ENCODE assay signal across 19 mouse cellular contexts in the genomic region with DNA sequence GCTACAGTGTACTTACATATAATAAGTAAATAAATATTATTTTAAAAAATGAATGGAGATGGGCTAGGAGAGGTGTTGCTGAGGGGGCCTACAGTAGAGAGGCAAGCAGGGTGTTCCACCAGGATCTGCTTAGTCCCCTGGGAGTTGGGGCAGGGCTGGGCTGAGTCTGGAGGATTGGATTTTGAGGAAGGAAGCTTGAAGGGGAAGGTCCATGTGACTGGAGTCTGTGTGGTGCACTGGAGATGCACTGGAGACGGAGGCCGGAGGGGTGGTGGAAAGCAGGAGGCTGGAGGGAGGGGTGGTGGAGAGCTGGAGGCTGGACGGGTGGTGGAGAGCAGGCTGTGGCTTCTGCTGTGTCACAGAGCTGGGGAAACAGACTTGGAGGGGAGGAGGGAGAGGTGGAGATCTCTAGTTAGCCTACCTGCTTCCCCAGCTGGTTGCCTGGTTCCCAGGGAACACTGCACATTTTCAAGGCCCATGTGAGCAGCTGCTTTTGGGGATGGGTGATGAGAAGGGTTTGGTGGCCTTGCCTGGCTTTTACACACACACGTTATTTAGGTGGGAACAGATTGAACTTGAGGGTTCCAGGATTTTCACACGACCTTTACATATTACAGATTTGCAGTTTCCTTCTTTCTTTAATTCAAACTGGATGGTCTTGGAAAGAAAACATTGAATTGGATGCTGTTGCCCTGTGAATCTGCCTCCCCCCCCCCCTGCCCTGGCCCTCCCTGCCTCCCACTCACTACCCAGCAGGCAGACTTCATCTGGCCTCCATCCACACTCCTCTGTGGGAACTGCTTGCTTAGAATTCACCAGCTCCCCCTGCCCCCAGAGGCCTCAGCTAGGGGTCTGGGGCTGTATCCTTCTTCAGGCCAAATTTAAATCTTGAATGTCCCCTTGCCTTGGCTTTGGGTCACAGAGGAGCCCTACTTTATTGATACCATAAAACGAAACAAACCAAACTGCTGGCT. TPM values are rescaled to one million over a fixed set of nuclear protein-coding genes. Genes with fewer than 3 reads are reported as not detected.
DNase-seq lines count a peak whose midpoint lies in the region; ATAC-seq and TF ChIP-seq lines count a peak whose summit lies in the region.
"Had no signal": no experiment of that assay in that cellular context is flagged by ENCODE, and none has a peak within 500 bp of the region (broad histone marks: within the 10 kb centered on the region; RNA-seq: fewer than 3 reads in every experiment).

No protein-coding gene starts in this region.

- no peak overlapping the region for H3K4me2 ChIP-seq in heart, embryonic 11.5 days
- no peak overlapping the region for H3K4me2 ChIP-seq in midbrain, embryonic 16.5 days (ENCODE audit: low read length)
- H3K4me2 ChIP-seq: embryonic facial prominence, embryonic 13.5 days had no signal

- H3K27ac ChIP-seq in heart, embryonic 10.5 days: no peak overlapping the region
- no peak overlapping the region for H3K27ac ChIP-seq in heart, embryonic 11.5 days (ENCODE audit: low read depth, low read length)
- H3K27ac ChIP-seq in midbrain, embryonic 10.5 days (replicated peaks): no peak overlapping the region
- H3K27ac ChIP-seq in midbrain, embryonic 16.5 days (ENCODE audit: low read length): no peak overlapping the region
- H3K27ac ChIP-seq in embryonic facial prominence, embryonic 10.5 days (replicated peaks): no peak overlapping the region
- H3K27ac ChIP-seq in olfactory bulb, adult 2 months (ENCODE audit: insufficient read depth, low read depth, low read length): peak overlapping the region; percentile 71
- H3K27ac ChIP-seq: embryonic facial prominence, embryonic 13.5 days; heart, adult 2 months; hindbrain, embryonic 10.5 days had no signal

- WGBS in heart, embryonic 10.5 days: 69% methylated on average over 6 of the region's 6 CpGs
- WGBS in heart, embryonic 11.5 days (ENCODE audit: insufficient replicate concordance): 63% methylated on average over 6 of the region's 6 CpGs
- 77% methylated on average over 6 of the region's 6 CpGs for WGBS in midbrain, embryonic 10.5 days
- WGBS in midbrain, embryonic 16.5 days: 74% methylated on average over 6 of the region's 6 CpGs
- WGBS in embryonic facial prominence, embryonic 10.5 days: 78% methylated on average over 6 of the region's 6 CpGs
- 38% methylated on average over 6 of the region's 6 CpGs for WGBS in olfactory bulb, adult 2 months

- no peak for TF ChIP-seq POLR2A in olfactory bulb, adult 2 months (IDR thresholded peaks at IDR 0.05; ENCODE audit: insufficient read depth, low read depth, low read length)

- DNase-seq in heart, embryonic 10.5 days (ENCODE audit: low spot score): peak; percentile 73
- peak; percentile 10 for DNase-seq in midbrain, embryonic 10.5 days (ENCODE audit: low spot score)
- DNase-seq in embryonic facial prominence, embryonic 10.5 days (ENCODE audit: low spot score): peak; percentile 7
- DNase-seq in cerebellum, adult 9-10 months: no peak
- DNase-seq: B cell, adult 2 months; cerebellum, adult 9-11 months; gastrocnemius, postnatal 14 days; heart, adult 2 months; kidney, adult 8-10 months; kidney, postnatal 4 days; liver; lung, adult 18-20 months; thymus, adult 2 months had no signal

- H3K36me3 ChIP-seq in heart, embryonic 10.5 days: no peaks in the 10 kb centered on the region
- H3K36me3 ChIP-seq in heart, embryonic 11.5 days (ENCODE audit: control insufficient read depth, insufficient read depth, low read length): no peaks in the 10 kb centered on the region
- no peaks in the 10 kb centered on the region for H3K36me3 ChIP-seq in midbrain, embryonic 10.5 days
- H3K36me3 ChIP-seq in midbrain, embryonic 16.5 days (ENCODE audit: control insufficient read depth, insufficient read depth, low read length): no peaks in the 10 kb centered on the region
- no peaks in the 10 kb centered on the region for H3K36me3 ChIP-seq in embryonic facial prominence, embryonic 10.5 days (replicated peaks)
- H3K36me3 ChIP-seq: embryonic facial prominence, embryonic 13.5 days; hindbrain, embryonic 10.5 days had no signal

- no peak overlapping the region for H3K4me3 ChIP-seq in heart, embryonic 10.5 days
- H3K4me3 ChIP-seq in heart, embryonic 11.5 days (ENCODE audit: low read depth, low read length): no peak overlapping the region
- H3K4me3 ChIP-seq in midbrain, embryonic 10.5 days: no peak overlapping the region
- no peak overlapping the region for H3K4me3 ChIP-seq in midbrain, embryonic 16.5 days (ENCODE audit: low read depth, low read length)
- no peak overlapping the region for H3K4me3 ChIP-seq in embryonic facial prominence, embryonic 10.5 days
- no peak overlapping the region for H3K4me3 ChIP-seq in olfactory bulb, adult 2 months (ENCODE audit: insufficient read depth, low read depth, low read length)
- H3K4me3 ChIP-seq: embryonic facial prominence, embryonic 13.5 days; heart, adult 2 months; hindbrain, embryonic 10.5 days; megakaryocyte, embryonic 14.5 days had no signal

- no peak overlapping the region for H3K9ac ChIP-seq in heart, embryonic 11.5 days (ENCODE audit: low read depth, low read length)
- no peak overlapping the region for H3K9ac ChIP-seq in midbrain, embryonic 16.5 days (ENCODE audit: low read depth, low read length)
- H3K9ac ChIP-seq: embryonic facial prominence, embryonic 13.5 days had no signal

- H3K4me1 ChIP-seq in heart, embryonic 10.5 days: no peaks in the 10 kb centered on the region
- H3K4me1 ChIP-seq in heart, embryonic 11.5 days (ENCODE audit: control insufficient read depth, insufficient read depth, low read length): no peaks in the 10 kb centered on the region
- no peaks in the 10 kb centered on the region for H3K4me1 ChIP-seq in midbrain, embryonic 10.5 days
- no peaks in the 10 kb centered on the region for H3K4me1 ChIP-seq in midbrain, embryonic 16.5 days (ENCODE audit: control insufficient read depth, insufficient read depth, low read length)
- H3K4me1 ChIP-seq in embryonic facial prominence, embryonic 10.5 days: no peaks in the 10 kb centered on the region
- peaks cover 12% of the 10 kb centered on the region for H3K4me1 ChIP-seq in olfactory bulb, adult 2 months (ENCODE audit: control insufficient read depth, insufficient read depth, low read length)
- H3K4me1 ChIP-seq: megakaryocyte, embryonic 14.5 days had no signal

- no peaks in the 10 kb centered on the region for H3K27me3 ChIP-seq in heart, embryonic 10.5 days (ENCODE audit: insufficient read depth, poor library complexity, severe bottlenecking)
- no peaks in the 10 kb centered on the region for H3K27me3 ChIP-seq in heart, embryonic 11.5 days (ENCODE audit: control insufficient read depth, insufficient read depth, low read length)
- H3K27me3 ChIP-seq in midbrain, embryonic 10.5 days (ENCODE audit: low read depth, poor library complexity, severe bottlenecking): no peaks in the 10 kb centered on the region
- no peaks in the 10 kb centered on the region for H3K27me3 ChIP-seq in midbrain, embryonic 16.5 days (ENCODE audit: control insufficient read depth, insufficient read depth, low read depth, low read length)
- no peaks in the 10 kb centered on the region for H3K27me3 ChIP-seq in embryonic facial prominence, embryonic 10.5 days (replicated peaks; ENCODE audit: low read depth, poor library complexity, severe bottlenecking)
- H3K27me3 ChIP-seq: embryonic facial prominence, embryonic 13.5 days had no signal

- no peak for ATAC-seq in heart, embryonic 11.5 days (replicated peaks; ENCODE audit: insufficient number of reproducible peaks, low FRiP score, low TSS enrichment)
- no peak for ATAC-seq in midbrain, embryonic 16.5 days

- H3K9me3 ChIP-seq in heart, embryonic 10.5 days: no peaks in the 10 kb centered on the region
- no peaks in the 10 kb centered on the region for H3K9me3 ChIP-seq in heart, embryonic 11.5 days (replicated peaks; ENCODE audit: control insufficient read depth, low read length)
- H3K9me3 ChIP-seq in midbrain, embryonic 10.5 days (replicated peaks): peaks cover 10% of the 10 kb centered on the region; the same call in 1 of the 2 replicates
- H3K9me3 ChIP-seq in midbrain, embryonic 16.5 days (replicated peaks; ENCODE audit: control insufficient read depth, low read length, poor library complexity, severe bottlenecking): no peaks in the 10 kb centered on the region; the same call in 1 of the 2 replicates
- no peaks in the 10 kb centered on the region for H3K9me3 ChIP-seq in embryonic facial prominence, embryonic 10.5 days
- H3K9me3 ChIP-seq: embryonic facial prominence, embryonic 13.5 days had no signal

- TF ChIP-seq CTCF in olfactory bulb, adult 2 months (IDR thresholded peaks at IDR 0.05; ENCODE audit: insufficient read depth, low read depth, low read length): no peak

RNA-seq across cellular contexts. Expression of gene Slc35c1, which starts 51.7 kb away (rescaled TPM):
- polyA plus RNA-seq in heart, embryonic 10.5 days (2016; fragmentation: Nextera tagmentation; extraction: Ambion mirVana): 14.1 and 14.9 TPM in 2 replicates
- 8.6 and 12.0 TPM in 2 replicates for polyA plus RNA-seq in heart, embryonic 11.5 days (2014; fragmentation: Nextera tagmentation; extraction: Ambion mirVana)
- 12.8 and 15.1 TPM in 2 replicates for polyA plus RNA-seq in midbrain, embryonic 10.5 days (2016; fragmentation: Nextera tagmentation; extraction: Ambion mirVana)
- polyA plus RNA-seq in midbrain, embryonic 16.5 days (2015; fragmentation: Nextera tagmentation; extraction: Ambion mirVana): 16.1 and 17.9 TPM in 2 replicates
- 12.6 and 13.5 TPM in 2 replicates for polyA plus RNA-seq in embryonic facial prominence, embryonic 10.5 days (2016; fragmentation: Nextera tagmentation; extraction: Ambion mirVana)
- polyA plus RNA-seq in olfactory bulb, adult 2 months (2012; ENCODE audit: insufficient read depth, insufficient read length, low replicate concordance, missing spikeins): not detected in 2 replicates
